In genomic region chr7:134400746-134401145, GRCm38 (mm10) we compare ENCODE assay signal across 22 mouse cellular contexts. TPM values are rescaled to one million over a fixed set of nuclear protein-coding genes. Genes with fewer than 3 reads are reported as not detected.
DNase-seq lines count a peak whose midpoint lies in the region; ATAC-seq and TF ChIP-seq lines count a peak whose summit lies in the region.
"Had no signal": no experiment of that assay in that cellular context is flagged by ENCODE, and none has a peak within 500 bp of the region (broad histone marks: within the 10 kb centered on the region; RNA-seq: fewer than 3 reads in every experiment).

No protein-coding gene starts in this region.

- H3K36me3 ChIP-seq in kidney, adult 2 months (ENCODE audit: control insufficient read depth, insufficient read depth, low read length) = no peaks in the 10 kb centered on the region
- H3K36me3 ChIP-seq in kidney, embryonic 15.5 days = no peaks in the 10 kb centered on the region
- H3K36me3 ChIP-seq in kidney, embryonic 16.5 days (ENCODE audit: insufficient read depth, low read length) = no peaks in the 10 kb centered on the region
- H3K36me3 ChIP-seq: G1E had no signal

- no peaks in the 10 kb centered on the region for H3K4me1 ChIP-seq in kidney, adult 2 months (ENCODE audit: control insufficient read depth, insufficient read depth, low read length)
- H3K4me1 ChIP-seq in kidney, embryonic 15.5 days = peaks cover 12% of the 10 kb centered on the region
- H3K4me1 ChIP-seq in kidney, embryonic 16.5 days (ENCODE audit: insufficient read depth, low read length) = no peaks in the 10 kb centered on the region

- TF ChIP-seq CTCF in kidney, adult 2 months (conservative IDR thresholded peaks at IDR 0.05; ENCODE audit: insufficient read depth, insufficient read length, low read depth, low read length) = no peak

- TF ChIP-seq POLR2A in kidney, adult 2 months (IDR thresholded peaks at IDR 0.05; ENCODE audit: low read depth, low read length) = no peak

- H3K9ac ChIP-seq in kidney, embryonic 15.5 days = no peak overlapping the region
- H3K9ac ChIP-seq in kidney, embryonic 16.5 days (replicated peaks; ENCODE audit: low read length) = no peak overlapping the region

- no peak overlapping the region for H3K4me2 ChIP-seq in kidney, embryonic 15.5 days
- H3K4me2 ChIP-seq in kidney, embryonic 16.5 days (replicated peaks; ENCODE audit: low read depth, low read length) = no peak overlapping the region

- no peak for ATAC-seq in kidney, embryonic 15.5 days (replicated peaks; ENCODE audit: low FRiP score)
- no peak for ATAC-seq in kidney, embryonic 16.5 days (ENCODE audit: low FRiP score, low TSS enrichment)
- ATAC-seq: activated CD4-positive, CD25-positive, alpha-beta regulatory T cell, adult 4 months; CD4-positive, CD25-positive, alpha-beta regulatory T cell, adult 4 months; Patski had no signal

- H3K27me3 ChIP-seq in kidney, adult 2 months (replicated peaks; ENCODE audit: control insufficient read depth, insufficient read depth, low read length) = peaks cover 2% of the 10 kb centered on the region; the same call in 1 of the 2 replicates
- no peaks in the 10 kb centered on the region for H3K27me3 ChIP-seq in kidney, embryonic 15.5 days
- no peaks in the 10 kb centered on the region for H3K27me3 ChIP-seq in kidney, embryonic 16.5 days (ENCODE audit: insufficient read depth, low read length)
- H3K27me3 ChIP-seq: CH12.LX, Patski had no signal

- WGBS in kidney, adult 2 months = 31% methylated on average over 2 of the region's 2 CpGs
- WGBS in kidney, embryonic 15.5 days = 41% methylated on average over 2 of the region's 2 CpGs
- WGBS in kidney, embryonic 16.5 days = 43% methylated on average over 2 of the region's 2 CpGs

- DNase-seq in kidney, adult 2 months = peak; percentile 68
- no peak for DNase-seq in kidney, adult 11 months
- DNase-seq in kidney, adult 8-10 months = peak; percentile 11 to 19
- DNase-seq in kidney, adult 9 months = peak; percentile 66
- no peak for DNase-seq in kidney, postnatal 10 days
- peak; percentile 12 for DNase-seq in kidney, postnatal 14 days
- DNase-seq: adrenal gland, adult 2 months; adrenal gland, adult 8-10 months; adrenal gland, postnatal 10 days; adrenal gland, postnatal 14 days; adrenal gland, postnatal 25 days; adrenal gland, postnatal 36 days; B cell, adult 2 months; cerebellum, adult 11 months; cerebellum, adult 11-12 months had no signal

- H3K4me3 ChIP-seq in kidney, adult 2 months (ENCODE audit: insufficient read depth, low read depth, low read length) = no peak overlapping the region
- H3K4me3 ChIP-seq in kidney, embryonic 15.5 days (replicated peaks) = no peak overlapping the region
- H3K4me3 ChIP-seq in kidney, embryonic 16.5 days (ENCODE audit: low read length) = no peak overlapping the region

- no peaks in the 10 kb centered on the region for H3K9me3 ChIP-seq in kidney, embryonic 15.5 days (replicated peaks)
- no peaks in the 10 kb centered on the region for H3K9me3 ChIP-seq in kidney, embryonic 16.5 days (ENCODE audit: low read length)

- H3K27ac ChIP-seq in kidney, adult 2 months (ENCODE audit: insufficient read depth, low read depth, low read length) = no peak overlapping the region
- no peak overlapping the region for H3K27ac ChIP-seq in kidney, embryonic 15.5 days
- no peak overlapping the region for H3K27ac ChIP-seq in kidney, embryonic 16.5 days (ENCODE audit: low read length)

RNA-seq across cellular contexts. Expression of gene D7Ertd443e, which starts 15.3 kb away (rescaled TPM):
- polyA plus RNA-seq in kidney, adult 2 months (2012; rRNA removed) = 1.5 and 1.6 TPM in 2 replicates
- 0.08 and 0.10 TPM in 2 replicates for polyA plus RNA-seq in kidney, embryonic 15.5 days (2015; fragmentation: Nextera tagmentation; extraction: Ambion mirVana)
- 0.14 and 0.23 TPM in 2 replicates for polyA plus RNA-seq in kidney, embryonic 16.5 days (2015; fragmentation: Nextera tagmentation; extraction: Ambion mirVana)
- polyA plus RNA-seq: activated CD4-positive, CD25-positive, alpha-beta regulatory T cell, adult 4 months; CD4-positive, CD25-positive, alpha-beta regulatory T cell, adult 4 months; G1E had no signal

Comparison
In these comparisons a context has a peak if more than half of its experiments do, and no peak if none do; other contexts are left out.
1. DNase-seq: peak in kidney, adult 2 months (single experiment), kidney, adult 8-10 months (2 of 2), kidney, adult 9 months (single experiment) and kidney, postnatal 14 days (single experiment); none in kidney, adult 11 months (single experiment) and kidney, postnatal 10 days (single experiment).